Mouse (Mus musculus) spleen, postnatal 36 days (tissue): Measurements from ENCODE around the gene Ramp1.

Source experiments
- DNase-seq, 2 experiments: peaks; one replicate each; pipeline ENCODE4 v3.0.0; 2022; ENCODE audit warnings: low spot score in 2 of 2, mixed read lengths in 1 of 2

Gene Ramp1

DNA sequence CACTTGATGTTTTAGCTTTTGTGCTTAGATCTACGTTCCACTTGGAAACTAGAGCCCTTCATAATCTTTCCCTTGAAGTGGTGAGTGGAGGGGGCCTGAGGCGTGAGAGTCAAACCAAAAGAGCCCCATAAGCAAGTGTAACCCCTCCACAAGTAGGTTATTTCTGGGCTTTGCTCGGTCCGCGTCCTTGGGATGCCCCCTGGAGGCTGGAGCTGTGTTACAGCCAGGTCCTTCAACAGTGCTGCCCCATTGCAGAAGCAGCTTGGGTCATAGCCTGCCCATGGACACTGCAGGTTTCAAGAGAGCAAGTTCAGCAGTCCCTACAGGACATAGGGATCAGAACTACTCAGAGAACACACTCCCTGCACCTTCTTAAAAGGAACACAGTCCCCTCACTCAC lies 59.5 kb downstream of the Ramp1 start:
- DNase-seq: peak; percentile 59

- no peak for DNase-seq
Measured at GRCm38 (mm10) chr1:91239800-91240199, 60.2 kb downstream of the Ramp1 start.

- no peak for DNase-seq
Measured at GRCm38 (mm10) chr1:91240685-91241084, 61.1 kb downstream of the Ramp1 start.

DNA sequence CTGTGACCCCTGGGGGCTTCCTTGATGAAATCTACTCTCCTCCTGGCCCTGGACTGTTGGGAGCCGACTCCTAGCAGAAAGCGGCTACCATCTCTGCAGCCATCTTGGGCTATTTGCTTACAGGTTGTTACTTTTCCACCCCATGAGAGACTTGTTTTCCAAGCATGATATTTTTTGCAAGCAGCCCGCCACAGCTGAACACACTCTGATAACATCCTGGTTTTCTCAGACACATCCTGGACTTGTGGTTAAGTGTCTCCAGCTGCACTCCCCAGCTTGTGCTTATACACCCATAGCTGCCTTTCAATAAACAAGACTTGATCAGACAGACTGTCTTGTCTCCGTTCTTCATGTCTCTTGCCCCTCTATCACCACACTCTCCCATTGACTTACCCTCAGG lies 61.6 kb downstream of the Ramp1 start:
- no peak for DNase-seq

GRCm38 (mm10) chr1:91248242-91248641 lies 68.6 kb downstream of the Ramp1 start:
- peak; percentile 13 to 37 for DNase-seq

- DNase-seq: no peak
Measured at GRCm38 (mm10) chr1:91248970-91249369, 69.3 kb downstream of the Ramp1 start.

- peak; percentile 93 to 95 for DNase-seq
Measured at GRCm38 (mm10) chr1:91249564-91250414, 70.2 kb downstream of the Ramp1 start, which contains the start of gene Ube2f. Ube2f (plus strand) TSS chr1:91250304.

DNA sequence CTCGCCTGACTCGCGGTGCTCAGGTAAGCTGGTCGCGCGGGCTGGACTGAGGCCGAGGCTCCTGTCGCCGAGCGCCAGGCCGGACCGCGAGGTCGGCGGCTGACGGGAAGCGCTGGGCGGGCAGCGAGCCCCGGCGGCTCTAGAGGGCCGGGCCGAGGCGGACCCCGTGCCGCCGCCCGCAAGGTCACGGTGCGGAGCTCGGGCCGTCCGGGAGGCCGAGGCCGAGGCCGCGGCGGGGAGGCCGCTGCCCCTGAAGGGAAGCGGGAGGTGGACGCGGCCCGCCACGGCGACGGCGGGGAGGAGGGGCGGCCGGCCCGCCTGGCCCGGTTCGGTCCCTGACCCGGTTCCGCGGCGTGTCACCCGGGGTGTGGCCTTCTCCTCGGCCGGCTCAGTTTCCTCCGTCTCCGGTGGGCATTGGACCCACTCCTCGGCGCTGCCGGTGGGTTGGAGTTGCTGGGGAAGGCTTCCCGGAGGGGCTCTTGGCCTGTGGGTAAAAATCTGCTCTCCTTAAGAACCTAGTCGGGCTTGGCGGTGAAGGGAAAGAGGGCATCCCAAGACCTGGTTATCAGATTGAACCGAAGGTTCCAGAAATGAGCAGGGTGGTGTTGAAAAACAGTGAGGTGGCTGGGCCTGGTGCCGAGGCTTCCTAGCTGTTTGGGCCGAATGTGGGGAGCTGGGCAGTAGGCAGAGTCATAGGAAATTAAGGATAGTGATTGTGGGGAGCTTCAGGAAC lies 71.0 kb downstream of the Ramp1 start:
- DNase-seq: peak; percentile 2 to 14

DNA sequence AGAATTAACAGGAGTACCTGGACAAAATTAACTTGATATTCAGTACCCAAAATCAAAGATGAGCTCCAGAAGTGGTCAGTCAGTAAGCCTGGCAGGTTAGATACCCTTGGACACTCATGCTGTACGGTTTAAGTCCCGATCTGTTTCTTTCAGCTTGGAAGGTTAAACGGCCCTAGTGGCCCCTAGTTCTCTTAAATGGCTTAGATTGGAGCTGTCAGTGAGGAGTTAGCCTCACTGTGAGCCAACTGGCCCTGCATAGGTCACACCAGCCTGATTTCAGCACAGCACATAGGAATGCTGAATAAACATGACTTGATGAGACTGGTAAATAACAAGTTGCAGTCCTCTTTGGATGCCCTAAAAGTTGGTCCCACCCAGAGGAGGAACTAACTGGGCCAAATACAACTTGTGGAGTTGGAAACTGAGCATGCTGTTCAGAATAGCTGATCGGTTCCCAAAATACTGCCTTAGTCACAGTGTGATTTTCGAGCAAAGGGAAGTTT lies 71.6 kb downstream of the Ramp1 start:
- peak; percentile 13 to 29 for DNase-seq

- peak; percentile 32 to 39 for DNase-seq
Measured at GRCm38 (mm10) chr1:91251927-91252326, 72.3 kb downstream of the Ramp1 start.

- no peak for DNase-seq
Measured at GRCm38 (mm10) chr1:91257918-91258317, 78.3 kb downstream of the Ramp1 start.

DNA sequence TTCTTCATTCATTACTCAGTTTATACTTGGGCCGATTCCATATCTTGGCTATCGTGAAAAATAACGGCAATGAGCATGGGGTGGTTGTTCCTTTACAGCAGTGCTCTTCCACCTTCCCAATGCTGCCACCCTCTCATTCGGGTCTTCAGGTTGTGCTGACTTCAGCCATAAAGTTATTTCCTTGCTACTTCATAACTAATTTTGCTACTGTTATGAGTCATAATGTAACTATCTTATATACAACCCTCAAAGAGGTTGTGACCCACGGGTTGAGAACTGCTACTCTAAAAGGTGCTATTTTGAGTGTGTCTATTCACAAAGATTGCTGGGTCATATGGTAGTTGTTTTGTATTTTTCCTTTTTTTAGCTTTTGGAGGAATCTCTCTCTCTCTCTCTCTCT lies 80.2 kb downstream of the Ramp1 start:
- DNase-seq: no peak

DNA sequence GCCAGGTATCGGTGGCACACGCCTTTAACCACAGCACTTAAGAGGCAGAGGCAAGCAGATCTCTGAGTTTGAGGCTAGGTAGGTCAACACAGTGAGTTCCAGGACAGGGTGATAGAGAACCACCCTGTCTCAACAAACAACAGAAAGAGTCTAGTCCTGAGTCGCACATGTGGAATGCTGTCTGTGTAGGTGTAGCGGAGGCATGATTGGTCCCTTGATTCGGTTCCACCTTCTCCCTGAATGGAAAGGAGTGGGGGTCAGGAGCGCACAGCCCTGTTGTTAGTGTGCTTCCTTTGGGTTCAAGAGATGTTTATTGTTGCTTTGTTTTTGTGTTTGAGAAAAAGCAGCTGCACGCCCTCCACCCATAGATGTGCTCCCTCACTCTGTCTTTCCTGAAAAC lies 82.9 kb downstream of the Ramp1 start:
- DNase-seq: no peak

GRCm38 (mm10) chr1:91272260-91272659 lies 92.6 kb downstream of the Ramp1 start:
- DNase-seq: no peak
